Mouse (Mus musculus) midbrain, embryonic 15.5 days (tissue): ENCODE measurements around the gene Frmd4a. TPM values are rescaled to one million over a fixed set of nuclear protein-coding genes. Genes with fewer than 3 reads are reported as not detected.

Experiments
- ATAC-seq: fragments of 200-750 bp; cut with Nextera tagmentation; replicated peaks from 2 replicates; pipeline ENCODE4 v1.8.0; 2017; ENCODE audit warnings: moderate TSS enrichment
- H3K27ac ChIP-seq: fragments of 300-500 bp; sonication (generic); 2 replicates; pipeline ENCODE4 v1.5.1; 2015; ENCODE audit warnings: mild to moderate bottlenecking, inconsistent platforms
- H3K27me3 ChIP-seq: fragments of 300-500 bp; sonication (generic); replicated peaks from 2 replicates; pipeline ENCODE4 v1.6.1; 2015; ENCODE audit warnings: inconsistent platforms
- H3K36me3 ChIP-seq: fragments of 300-500 bp; sonication (generic); replicated peaks from 2 replicates; pipeline ENCODE4 v1.6.1; 2015; ENCODE audit warnings: inconsistent platforms
- H3K4me1 ChIP-seq: fragments of 300-500 bp; sonication (generic); 2 replicates; pipeline ENCODE4 v1.6.1; 2015; ENCODE audit warnings: inconsistent platforms
- H3K4me2 ChIP-seq: fragments of 300-500 bp; sonication (generic); 2 replicates; pipeline ENCODE4 v1.6.1; 2015; ENCODE audit warnings: inconsistent platforms, mild to moderate bottlenecking, moderate library complexity
- H3K4me3 ChIP-seq: fragments of 300-500 bp; sonication (generic); 2 replicates; pipeline ENCODE4 v1.5.1; 2015; ENCODE audit warnings: mild to moderate bottlenecking, inconsistent platforms
- H3K9ac ChIP-seq: fragments of 300-500 bp; sonication (generic); 2 replicates; pipeline ENCODE4 v1.6.1; 2015; ENCODE audit warnings: mild to moderate bottlenecking, inconsistent platforms
- H3K9me3 ChIP-seq: fragments of 300-500 bp; sonication (generic); 2 replicates; pipeline ENCODE4 v1.6.1; 2016; ENCODE audit warnings: inconsistent platforms
- WGBS: fragments of 180-500 bp; shearing (Covaris S2); methylation state at CpG from one replicate; pipeline ENCODE4 v1.1.7; 2015; ENCODE audit warnings: mixed read lengths; 5-methylcytosine and 5-hydroxymethylcytosine counted together
- polyA plus RNA-seq: library from polyadenylated mRNA; unstranded; fragments of >200 nt; fragmentation: Nextera tagmentation; extraction: Ambion mirVana; gene quantifications from 2 replicates; pipeline ENCODE4 v1.2.1, GENCODE M21; 2015

The Frmd4a gene
- polyA plus RNA-seq, 1 experiment from 2014 or later: 62.7 TPM

- no peak overlapping the region for H3K9ac ChIP-seq
- H3K9me3 ChIP-seq: no peaks in the 10 kb centered on the region
- H3K27me3 ChIP-seq: no peaks in the 10 kb centered on the region
- no peak overlapping the region for H3K4me2 ChIP-seq
- 71% methylated on average over 4 of the region's 4 CpGs for WGBS
- no peaks in the 10 kb centered on the region; the same call in 1 of the 2 replicates for H3K36me3 ChIP-seq
- no peak overlapping the region for H3K27ac ChIP-seq
- no peak for ATAC-seq
- H3K4me3 ChIP-seq: no peak overlapping the region
- peaks cover 8% of the 10 kb centered on the region; the same call in 1 of the 2 replicates for H3K4me1 ChIP-seq
Observed at GRCm38 (mm10) chr2:4475991-4476390, 458.5 kb downstream of the Frmd4a start.

- H3K4me2 ChIP-seq: no peak overlapping the region
- no peak for ATAC-seq
- WGBS: 90% methylated on average over 5 of the region's 5 CpGs
Observed at GRCm38 (mm10) chr2:4476608-4477007, 459.1 kb downstream of the Frmd4a start.

GRCm38 (mm10) chr2:4477311-4477710, 459.8 kb downstream of the Frmd4a start:
- Histone ChIP-seq H3K9me3 (no peaks in the 10 kb centered on the region), H3K9ac (no peak overlapping the region), H3K27me3 (no peaks in the 10 kb centered on the region), H3K4me3 (no peak overlapping the region), H3K4me2 (no peak overlapping the region), H3K4me1 (0 out of 2 replicates have a peak, but pooled peaks cover 3% of the 10 kb centered on the region), H3K27ac (no peak overlapping the region), H3K36me3 (no peaks in the 10 kb centered on the region; the same call in 1 of the 2 replicates)
- ATAC-seq: no peak
- 81% methylated on average over 5 of the region's 5 CpGs for WGBS

More at GRCm38 (mm10) chr2:4476608-4477007, 459.1 kb downstream of the Frmd4a start:
- Histone ChIP-seq H3K4me3 (no peak overlapping the region), H3K4me1 (peaks cover 8% of the 10 kb centered on the region; the same call in 1 of the 2 replicates), H3K9me3 (no peaks in the 10 kb centered on the region), H3K27ac (no peak overlapping the region), H3K36me3 (no peaks in the 10 kb centered on the region; the same call in 1 of the 2 replicates), H3K9ac (no peak overlapping the region), H3K27me3 (no peaks in the 10 kb centered on the region)

GRCm38 (mm10) chr2:4480180-4480579, 462.7 kb downstream of the Frmd4a start:
- H3K4me1 ChIP-seq: no peaks in the 10 kb centered on the region
- H3K9ac ChIP-seq: no peak overlapping the region
- H3K36me3 ChIP-seq: no peaks in the 10 kb centered on the region; the same call in 1 of the 2 replicates
- no peaks in the 10 kb centered on the region for H3K9me3 ChIP-seq
- H3K27me3 ChIP-seq: no peaks in the 10 kb centered on the region
- no peak overlapping the region for H3K4me2 ChIP-seq
- WGBS: 92% methylated on average over 5 of the region's 5 CpGs
- no peak overlapping the region for H3K27ac ChIP-seq
- no peak overlapping the region for H3K4me3 ChIP-seq
- no peak for ATAC-seq

- peak; percentile 53; the same call in 1 of the 2 replicates for ATAC-seq
- H3K27ac ChIP-seq: peak overlapping the region; percentile 14; the same call in 1 of the 2 replicates
- no peaks in the 10 kb centered on the region; the same call in 1 of the 2 replicates for H3K36me3 ChIP-seq
- H3K9ac ChIP-seq: no peak overlapping the region
- H3K27me3 ChIP-seq: no peaks in the 10 kb centered on the region
- H3K9me3 ChIP-seq: no peaks in the 10 kb centered on the region
- no peaks in the 10 kb centered on the region for H3K4me1 ChIP-seq
- no peak overlapping the region for H3K4me2 ChIP-seq
- H3K4me3 ChIP-seq: no peak overlapping the region
- WGBS: 49% methylated on average over 11 of the region's 11 CpGs
Observed at GRCm38 (mm10) chr2:4481154-4481553, 463.6 kb downstream of the Frmd4a start.

- Histone ChIP-seq H3K36me3 (no peaks in the 10 kb centered on the region), H3K27me3 (no peaks in the 10 kb centered on the region), H3K27ac (0 out of 2 replicates have a peak overlapping the region, but pooled peaks have one; percentile 28), H3K9ac (no peak overlapping the region), H3K4me3 (no peak overlapping the region), H3K4me2 (no peak overlapping the region), H3K9me3 (no peaks in the 10 kb centered on the region), H3K4me1 (peaks cover 19% of the 10 kb centered on the region)
- ATAC-seq: no peak
- 86% methylated on average over 5 of the region's 5 CpGs for WGBS
Observed at GRCm38 (mm10) chr2:4486185-4486584, 468.7 kb downstream of the Frmd4a start.

- 0 out of 2 replicates have a peak overlapping the region, but pooled peaks have one; percentile 45 for H3K27ac ChIP-seq
- no peak overlapping the region for H3K9ac ChIP-seq
- no peaks in the 10 kb centered on the region for H3K27me3 ChIP-seq
- ATAC-seq: no peak
- H3K4me3 ChIP-seq: no peak overlapping the region
- H3K4me1 ChIP-seq: peaks cover 30% of the 10 kb centered on the region
- H3K4me2 ChIP-seq: no peak overlapping the region
- WGBS: 92% methylated on average over 2 of the region's 2 CpGs
- H3K9me3 ChIP-seq: no peaks in the 10 kb centered on the region
- no peaks in the 10 kb centered on the region for H3K36me3 ChIP-seq
Observed at GRCm38 (mm10) chr2:4487280-4487679, 469.8 kb downstream of the Frmd4a start.

- H3K4me3 ChIP-seq: no peak overlapping the region
- H3K27ac ChIP-seq: peak overlapping the region; percentile 49
- peaks cover 42% of the 10 kb centered on the region for H3K4me1 ChIP-seq
- no peak overlapping the region for H3K9ac ChIP-seq
- no peak for ATAC-seq
- no peaks in the 10 kb centered on the region for H3K36me3 ChIP-seq
- WGBS: 41% methylated on average over 5 of the region's 5 CpGs
- no peaks in the 10 kb centered on the region for H3K27me3 ChIP-seq
- H3K4me2 ChIP-seq: no peak overlapping the region
- H3K9me3 ChIP-seq: no peaks in the 10 kb centered on the region
Observed at GRCm38 (mm10) chr2:4490845-4491244, 473.3 kb downstream of the Frmd4a start.

GRCm38 (mm10) chr2:4492485-4493481, 475.3 kb downstream of the Frmd4a start:
- H3K4me1 ChIP-seq: peaks cover 39% of the 10 kb centered on the region
- no peak overlapping the region for H3K4me2 ChIP-seq
- peaks cover under 1% of the 10 kb centered on the region; the same call in 1 of the 2 replicates for H3K36me3 ChIP-seq
- no peak overlapping the region for H3K4me3 ChIP-seq
- no peaks in the 10 kb centered on the region for H3K9me3 ChIP-seq
- 45% methylated on average over 20 of the region's 20 CpGs for WGBS
- ATAC-seq: peak; percentile 70
- H3K9ac ChIP-seq: no peak overlapping the region
- H3K27me3 ChIP-seq: no peaks in the 10 kb centered on the region
- H3K27ac ChIP-seq: peak overlapping the region; percentile 46

- Histone ChIP-seq H3K4me1 (peaks cover 38% of the 10 kb centered on the region), H3K36me3 (peaks cover 8% of the 10 kb centered on the region; the same call in 1 of the 2 replicates), H3K27ac (no peak overlapping the region), H3K4me3 (no peak overlapping the region), H3K9me3 (no peaks in the 10 kb centered on the region), H3K27me3 (no peaks in the 10 kb centered on the region), H3K4me2 (no peak overlapping the region), H3K9ac (no peak overlapping the region)
- 81% methylated on average over 2 of the region's 2 CpGs for WGBS
- no peak for ATAC-seq
Observed at GRCm38 (mm10) chr2:4494478-4494877, 477.0 kb downstream of the Frmd4a start.

- H3K9me3 ChIP-seq: no peaks in the 10 kb centered on the region
- H3K4me2 ChIP-seq: no peak overlapping the region
- H3K4me3 ChIP-seq: no peak overlapping the region
- WGBS: 0% methylated on average over 1 of the region's 1 CpGs
- no peak overlapping the region for H3K27ac ChIP-seq
- no peak overlapping the region for H3K9ac ChIP-seq
- 0 out of 2 replicates have a peak, but pooled peaks cover 2% of the 10 kb centered on the region for H3K4me1 ChIP-seq
- no peak for ATAC-seq
- peaks cover 8% of the 10 kb centered on the region; the same call in 1 of the 2 replicates for H3K36me3 ChIP-seq
- H3K27me3 ChIP-seq: no peaks in the 10 kb centered on the region
Observed at GRCm38 (mm10) chr2:4499257-4499656, 481.7 kb downstream of the Frmd4a start.

- 95% methylated on average over 9 of the region's 9 CpGs for WGBS
- ATAC-seq: no peak
Observed at GRCm38 (mm10) chr2:4499916-4500315, 482.4 kb downstream of the Frmd4a start.

More at GRCm38 (mm10) chr2:4499916-4500315, 482.4 kb downstream of the Frmd4a start:
- peaks cover 8% of the 10 kb centered on the region; the same call in 1 of the 2 replicates for H3K36me3 ChIP-seq
- H3K27me3 ChIP-seq: no peaks in the 10 kb centered on the region
- H3K9ac ChIP-seq: no peak overlapping the region
- no peak overlapping the region for H3K4me2 ChIP-seq
- H3K4me3 ChIP-seq: no peak overlapping the region
- no peaks in the 10 kb centered on the region for H3K9me3 ChIP-seq
- 0 out of 2 replicates have a peak, but pooled peaks cover 2% of the 10 kb centered on the region for H3K4me1 ChIP-seq
- H3K27ac ChIP-seq: no peak overlapping the region
